ENCODE assay signal across 8 mouse cellular contexts in the genomic region with DNA sequence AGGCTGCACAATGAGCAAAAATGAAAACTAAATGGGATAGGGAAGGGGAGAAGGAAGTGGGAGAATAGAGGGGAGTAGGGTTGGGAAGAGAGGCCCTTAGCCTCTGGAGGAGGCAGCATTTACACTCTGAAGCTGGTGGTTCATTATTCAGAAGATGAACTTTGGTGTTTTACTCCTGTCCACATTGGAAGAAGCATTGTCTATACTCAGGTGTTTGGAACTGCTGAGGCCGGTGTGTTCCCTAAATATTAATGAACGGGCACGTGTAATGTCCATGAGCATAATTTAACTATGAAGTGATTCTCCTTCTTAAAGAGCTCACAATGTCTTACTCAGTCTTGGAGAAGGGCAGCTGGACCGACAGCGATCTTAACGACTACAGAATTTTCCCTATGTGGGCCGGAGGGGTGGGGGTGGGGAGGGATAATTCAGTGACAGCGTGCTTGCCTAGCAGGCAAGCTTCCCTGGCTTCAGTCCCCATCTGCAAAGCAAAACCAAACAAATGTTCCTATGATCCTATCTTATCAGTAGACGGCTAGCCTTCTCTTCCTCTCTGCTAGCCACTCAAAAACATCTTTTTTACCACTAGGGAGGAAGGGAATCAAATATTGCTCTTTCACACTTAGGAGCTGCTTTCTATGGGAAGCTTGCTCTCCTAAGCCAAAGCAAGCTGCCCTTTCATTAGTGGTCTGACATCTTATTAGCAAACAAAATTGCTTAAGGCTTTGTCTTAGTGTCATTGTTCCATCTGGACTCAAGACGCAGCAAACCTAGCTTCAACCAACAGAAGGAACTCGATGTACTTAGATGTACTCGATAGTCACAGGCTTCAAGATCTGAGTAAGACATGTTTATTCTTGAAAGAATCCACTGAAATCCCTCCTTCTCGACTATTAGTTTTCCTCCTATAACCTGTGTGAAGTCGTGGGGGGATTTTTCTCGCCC. TPM values are rescaled to one million over a fixed set of nuclear protein-coding genes. Genes with fewer than 3 reads are reported as not detected.
DNase-seq lines count a peak whose midpoint lies in the region; ATAC-seq and TF ChIP-seq lines count a peak whose summit lies in the region.

No protein-coding gene starts in this region.

- H3K36me3 ChIP-seq in forebrain, embryonic 15.5 days = no peaks in the 10 kb centered on the region
- H3K36me3 ChIP-seq in liver, embryonic 14.5 days (replicated peaks; ENCODE audit: control insufficient read depth, insufficient read depth, low read depth) = no peaks in the 10 kb centered on the region

- DNase-seq in embryo, embryonic 10.5 days (ENCODE audit: low spot score) = peak; percentile 24
- DNase-seq in embryo, embryonic 11 days = no peak
- DNase-seq in 3T3-L1 (ENCODE audit: low read depth, low spot score) = peak; percentile 18
- DNase-seq in liver, embryonic 14.5 days (ENCODE audit: low read depth in 3 of 3, low spot score in 3 of 3) = no peak
- no peak for DNase-seq in urinary bladder, postnatal 36 days (ENCODE audit: low spot score in 2 of 2)
- no peak for DNase-seq in cerebellum, adult 9-10 months
- no peak for DNase-seq in frontal cortex, postnatal 36 days (ENCODE audit: low spot score in 2 of 2)

- peak overlapping the region; percentile 50 for H3K9ac ChIP-seq in forebrain, embryonic 15.5 days (replicated peaks)
- H3K9ac ChIP-seq in liver, embryonic 14.5 days (replicated peaks) = peak overlapping the region; percentile 97

- TF ChIP-seq CTCF in liver, embryonic 14.5 days (IDR thresholded peaks at IDR 0.05; ENCODE audit: low read depth) = no peak

- no peaks in the 10 kb centered on the region for H3K9me3 ChIP-seq in forebrain, embryonic 15.5 days
- H3K9me3 ChIP-seq in liver, embryonic 14.5 days (ENCODE audit: control insufficient read depth, low read length) = no peaks in the 10 kb centered on the region

- WGBS in forebrain, embryonic 15.5 days = 30% methylated on average over 15 of the region's 15 CpGs
- 22% methylated on average over 15 of the region's 15 CpGs for WGBS in liver, embryonic 14.5 days (ENCODE audit: insufficient replicate concordance)

- no peak for TF ChIP-seq EP300 in liver, embryonic 14.5 days (IDR thresholded peaks at IDR 0.05; ENCODE audit: low read depth)

- peak overlapping the region; percentile 62 for H3K4me2 ChIP-seq in forebrain, embryonic 15.5 days (replicated peaks)
- H3K4me2 ChIP-seq in liver, embryonic 14.5 days (ENCODE audit: low read depth) = peak overlapping the region; percentile 96

- H3K27ac ChIP-seq in forebrain, embryonic 15.5 days (replicated peaks) = peak overlapping the region; percentile 54; the same call in 1 of the 2 replicates
- H3K27ac ChIP-seq in liver, embryonic 14.5 days = peak overlapping the region; percentile 100

- 0 out of 2 replicates have a peak, but pooled peaks have one; percentile 5 for ATAC-seq in forebrain, embryonic 15.5 days (replicated peaks)
- no peak for ATAC-seq in liver, embryonic 14.5 days (ENCODE audit: insufficient read depth)

- H3K4me3 ChIP-seq in forebrain, embryonic 15.5 days = peak overlapping the region; percentile 47
- H3K4me3 ChIP-seq in liver, embryonic 14.5 days (ENCODE audit: insufficient read depth in 1 of 2, low read depth in 2 of 2, low read length in 2 of 2) = peak overlapping the region; percentile 76 to 81

- no peaks in the 10 kb centered on the region for H3K27me3 ChIP-seq in forebrain, embryonic 15.5 days
- H3K27me3 ChIP-seq in liver, embryonic 14.5 days (ENCODE audit: control insufficient read depth, insufficient read depth, low read length) = no peaks in the 10 kb centered on the region

- peaks cover 9% of the 10 kb centered on the region for H3K4me1 ChIP-seq in forebrain, embryonic 15.5 days
- peaks cover 51 to 55% of the 10 kb centered on the region in 2 experiments for H3K4me1 ChIP-seq in liver, embryonic 14.5 days (replicated peaks; ENCODE audit: control insufficient read depth in 2 of 2, insufficient read depth in 2 of 2, low read length in 1 of 2)

RNA-seq across cellular contexts. Expression of gene Hectd1, which starts 14.5 kb away (rescaled TPM):
- polyA plus RNA-seq in forebrain, embryonic 15.5 days (2015; fragmentation: Nextera tagmentation; extraction: Ambion mirVana) = 38.8 and 42.7 TPM in 2 replicates
- polyA plus RNA-seq in liver, embryonic 14.5 days (2012; rRNA removed) = 17.9 and 22.3 TPM in 2 replicates
- polyA plus RNA-seq in liver, embryonic 14.5 days (2014; fragmentation: Nextera tagmentation; extraction: Ambion mirVana) = 22.1 and 25.2 TPM in 2 replicates

Comparison
In these comparisons a context has a peak if more than half of its experiments do, and no peak if none do; other contexts are left out.
1. DNase-seq: peak in embryo, embryonic 10.5 days (single experiment) and 3T3-L1 (single experiment); none in embryo, embryonic 11 days (single experiment), liver, embryonic 14.5 days (0 of 3), urinary bladder, postnatal 36 days (0 of 2), cerebellum, adult 9-10 months (single experiment) and frontal cortex, postnatal 36 days (0 of 2).